ENCODE assay signal across 18 mouse cellular contexts in genomic region chr3:128881685-128882444, GRCm38 (mm10).
DNase-seq lines count a peak whose midpoint lies in the region; ATAC-seq and TF ChIP-seq lines count a peak whose summit lies in the region.
"Had no signal": no experiment of that assay in that cellular context is flagged by ENCODE, and none has a peak within 500 bp of the region (broad histone marks: within the 10 kb centered on the region; RNA-seq: fewer than 3 reads in every experiment).

No protein-coding gene starts in this region.

- no peaks in the 10 kb centered on the region for H3K9me3 ChIP-seq in forebrain, embryonic 13.5 days (replicated peaks)
- H3K9me3 ChIP-seq in forebrain, embryonic 16.5 days (ENCODE audit: control insufficient read depth, low read length) = no peaks in the 10 kb centered on the region
- H3K9me3 ChIP-seq in midbrain, embryonic 15.5 days = no peaks in the 10 kb centered on the region
- H3K9me3 ChIP-seq in midbrain, postnatal 0 days (ENCODE audit: low read length) = no peaks in the 10 kb centered on the region
- H3K9me3 ChIP-seq in limb, embryonic 12.5 days = no peaks in the 10 kb centered on the region
- H3K9me3 ChIP-seq: heart, embryonic 15.5 days; limb, embryonic 15.5 days had no signal

- H3K9ac ChIP-seq in forebrain, embryonic 13.5 days = no peak overlapping the region
- H3K9ac ChIP-seq in forebrain, embryonic 16.5 days (replicated peaks; ENCODE audit: low read depth, low read length) = no peak overlapping the region
- no peak overlapping the region for H3K9ac ChIP-seq in midbrain, embryonic 15.5 days
- H3K9ac ChIP-seq in midbrain, postnatal 0 days (replicated peaks; ENCODE audit: low read length, poor library complexity, severe bottlenecking) = no peak overlapping the region
- H3K9ac ChIP-seq in limb, embryonic 12.5 days (replicated peaks) = no peak overlapping the region
- H3K9ac ChIP-seq: heart, embryonic 15.5 days; limb, embryonic 15.5 days had no signal

- WGBS in forebrain, embryonic 13.5 days = 32% methylated on average over 10 of the region's 10 CpGs
- WGBS in forebrain, embryonic 16.5 days = 26% methylated on average over 10 of the region's 10 CpGs
- 31% methylated on average over 10 of the region's 10 CpGs for whole genome bisulfite sequencing in midbrain, embryonic 15.5 days
- WGBS in midbrain, postnatal 0 days = 34% methylated on average over 10 of the region's 10 CpGs
- WGBS in limb, embryonic 12.5 days = 27% methylated on average over 10 of the region's 10 CpGs

- no peak overlapping the region for H3K4me3 ChIP-seq in forebrain, embryonic 13.5 days
- H3K4me3 ChIP-seq in forebrain, embryonic 16.5 days (replicated peaks; ENCODE audit: low read length) = no peak overlapping the region
- no peak overlapping the region for H3K4me3 ChIP-seq in midbrain, embryonic 15.5 days
- no peak overlapping the region for H3K4me3 ChIP-seq in midbrain, postnatal 0 days (ENCODE audit: low read depth, low read length)
- no peak overlapping the region for H3K4me3 ChIP-seq in limb, embryonic 12.5 days (replicated peaks)
- H3K4me3 ChIP-seq: heart, embryonic 15.5 days; limb, embryonic 15.5 days had no signal

- H3K27ac ChIP-seq in forebrain, embryonic 13.5 days = no peak overlapping the region
- H3K27ac ChIP-seq in forebrain, embryonic 16.5 days (ENCODE audit: low read length) = no peak overlapping the region
- H3K27ac ChIP-seq in midbrain, embryonic 15.5 days = no peak overlapping the region
- H3K27ac ChIP-seq in midbrain, postnatal 0 days (ENCODE audit: low read depth, low read length) = no peak overlapping the region
- no peak overlapping the region for H3K27ac ChIP-seq in limb, embryonic 12.5 days
- H3K27ac ChIP-seq: heart, embryonic 15.5 days; limb, embryonic 15.5 days had no signal

- no peak for TF ChIP-seq CTCF in midbrain, postnatal 0 days (IDR thresholded peaks at IDR 0.05)

- peak; percentile 53; the same call in 1 of the 2 replicates for ATAC-seq in forebrain, embryonic 13.5 days
- ATAC-seq in forebrain, embryonic 16.5 days = no peak
- ATAC-seq in midbrain, embryonic 15.5 days (replicated peaks) = peak; percentile 65
- no peak; the same call in 1 of the 2 replicates for ATAC-seq in midbrain, postnatal 0 days (ENCODE audit: low FRiP score)
- peak; percentile 80 for ATAC-seq in limb, embryonic 12.5 days (ENCODE audit: insufficient number of reproducible peaks, insufficient read depth, low FRiP score, low TSS enrichment, low read depth)

- no peaks in the 10 kb centered on the region for H3K27me3 ChIP-seq in forebrain, embryonic 13.5 days
- H3K27me3 ChIP-seq in forebrain, embryonic 16.5 days (replicated peaks; ENCODE audit: control insufficient read depth, insufficient read depth, low read length) = no peaks in the 10 kb centered on the region
- no peaks in the 10 kb centered on the region for H3K27me3 ChIP-seq in midbrain, embryonic 15.5 days (replicated peaks)
- no peaks in the 10 kb centered on the region; the same call in 1 of the 2 replicates for H3K27me3 ChIP-seq in midbrain, postnatal 0 days (ENCODE audit: insufficient read depth, low read length)
- 0 out of 2 replicates have a peak, but pooled peaks cover 3% of the 10 kb centered on the region for H3K27me3 ChIP-seq in limb, embryonic 12.5 days
- H3K27me3 ChIP-seq: heart, embryonic 15.5 days had no signal

- peaks cover 6% of the 10 kb centered on the region for H3K4me1 ChIP-seq in forebrain, embryonic 13.5 days
- peaks cover 4% of the 10 kb centered on the region; the same call in 1 of the 2 replicates for H3K4me1 ChIP-seq in forebrain, embryonic 16.5 days (replicated peaks; ENCODE audit: control insufficient read depth, insufficient read depth, low read length)
- 0 out of 2 replicates have a peak, but pooled peaks cover 7% of the 10 kb centered on the region for H3K4me1 ChIP-seq in midbrain, embryonic 15.5 days
- H3K4me1 ChIP-seq in midbrain, postnatal 0 days (ENCODE audit: insufficient read depth, low read length) = no peaks in the 10 kb centered on the region
- peaks cover 11% of the 10 kb centered on the region for H3K4me1 ChIP-seq in limb, embryonic 12.5 days (replicated peaks)
- H3K4me1 ChIP-seq: heart, embryonic 15.5 days; limb, embryonic 15.5 days had no signal

- DNase-seq in midbrain, postnatal 0 days (ENCODE audit: low spot score) = no peak
- peak; percentile 6 for DNase-seq in yolk sac, embryonic 10.5 days (ENCODE audit: low spot score)
- DNase-seq in cerebellum, postnatal 4 days (ENCODE audit: low spot score in 2 of 2) = no peak
- DNase-seq in spleen, adult 12 weeks (ENCODE audit: low spot score) = no peak
- DNase-seq: B cell, adult 2 months; cerebellum, postnatal 10 days; gastrocnemius, postnatal 25 days; kidney, adult 18-20 months; lung, postnatal 14 days; retina, postnatal 1 day; thymus, postnatal 25 days had no signal

- no peak overlapping the region for H3K4me2 ChIP-seq in forebrain, embryonic 13.5 days
- H3K4me2 ChIP-seq in forebrain, embryonic 16.5 days (ENCODE audit: low read length) = no peak overlapping the region
- H3K4me2 ChIP-seq in midbrain, embryonic 15.5 days = no peak overlapping the region
- H3K4me2 ChIP-seq in midbrain, postnatal 0 days (ENCODE audit: low read depth, low read length, poor library complexity, severe bottlenecking) = no peak overlapping the region
- peak overlapping the region; percentile 37 for H3K4me2 ChIP-seq in limb, embryonic 12.5 days
- H3K4me2 ChIP-seq: heart, embryonic 15.5 days; limb, embryonic 15.5 days had no signal

- H3K36me3 ChIP-seq in forebrain, embryonic 13.5 days (ENCODE audit: poor library complexity, severe bottlenecking) = no peaks in the 10 kb centered on the region
- H3K36me3 ChIP-seq in forebrain, embryonic 16.5 days (ENCODE audit: control insufficient read depth, insufficient read depth) = no peaks in the 10 kb centered on the region
- H3K36me3 ChIP-seq in midbrain, embryonic 15.5 days (replicated peaks) = no peaks in the 10 kb centered on the region
- H3K36me3 ChIP-seq in midbrain, postnatal 0 days (ENCODE audit: insufficient read depth, low read length) = no peaks in the 10 kb centered on the region
- no peaks in the 10 kb centered on the region for H3K36me3 ChIP-seq in limb, embryonic 12.5 days
- H3K36me3 ChIP-seq: G1E; heart, embryonic 15.5 days; limb, embryonic 15.5 days had no signal

Comparison
In these comparisons a context has a peak if more than half of its experiments do, and no peak if none do; other contexts are left out.
1. ATAC-seq: peak in forebrain, embryonic 13.5 days (single experiment), midbrain, embryonic 15.5 days (single experiment) and limb, embryonic 12.5 days (single experiment); none in forebrain, embryonic 16.5 days (single experiment) and midbrain, postnatal 0 days (single experiment).